Mouse (Mus musculus): Measurements from ENCODE around the gene 3830406C13Rik. TPM values are rescaled to one million over a fixed set of nuclear protein-coding genes. Genes with fewer than 3 reads are reported as not detected.
"Not testable (repeated sequence)": the region's sequence is repeated elsewhere in the genome, so short reads cannot be mapped to it uniquely, and the experiment has no call there.

Gene 3830406C13Rik
- 28.5 and 31.9 TPM in 2 replicates for polyA plus RNA-seq (2015; fragmentation: Nextera tagmentation; extraction: Ambion mirVana)

DNA sequence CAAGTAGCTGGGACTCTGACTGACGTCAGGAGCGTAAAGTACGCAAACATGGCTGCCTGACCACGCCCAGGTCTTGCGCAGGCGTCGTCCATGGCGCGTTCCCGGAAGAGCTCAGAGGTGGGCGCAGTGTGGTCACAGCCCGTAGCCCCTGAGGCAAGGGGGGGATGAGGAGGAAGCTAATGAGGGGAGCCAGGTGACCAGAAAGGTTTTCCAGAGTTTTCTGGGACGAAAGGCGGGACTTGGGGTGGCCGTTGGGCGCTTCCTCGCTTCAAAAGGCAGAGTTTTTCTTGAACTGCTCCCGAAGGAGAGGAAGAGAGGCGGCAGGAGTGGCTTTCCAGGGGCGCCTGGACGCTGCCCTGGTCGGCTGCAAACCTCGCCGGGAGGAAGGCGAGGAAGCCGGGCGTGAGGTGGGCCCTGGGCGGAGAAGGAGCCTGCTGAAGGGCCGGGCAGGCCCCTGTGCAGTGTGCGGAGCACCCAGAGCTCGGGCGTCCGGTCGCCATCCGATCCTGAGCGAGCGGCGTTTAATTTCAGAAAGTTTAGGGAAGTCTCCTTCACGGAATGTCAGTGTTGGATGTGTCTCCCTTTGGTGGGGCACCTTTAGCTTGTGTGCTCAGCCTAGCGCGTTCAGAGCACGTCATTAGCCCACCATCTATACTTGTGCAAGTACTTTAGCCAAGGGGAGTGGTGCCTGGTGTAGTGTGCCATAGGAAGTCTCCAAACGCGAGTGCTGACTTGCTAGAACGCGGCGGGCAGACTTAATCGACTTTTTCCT, at the start of gene 3830406C13Rik:
3830406C13Rik (plus strand) TSS at position 33 of the 772 bp plus-strand sequence.
- H3K9me3 ChIP-seq: no peaks in the 10 kb centered on the region
- 1% methylated on average over 48 of the region's 48 CpGs for WGBS
- peak within 1 kb of the TSS; percentile 78 for H3K4me2 ChIP-seq (replicated peaks)
- H3K36me3 ChIP-seq: 0 out of 2 replicates have a peak, but pooled peaks cover 3% of the 10 kb centered on the region
- H3K27me3 ChIP-seq: no peaks in the 10 kb centered on the region
- H3K4me1 ChIP-seq (replicated peaks): 0 out of 2 replicates have a peak, but pooled peaks cover 4% of the 10 kb centered on the region
- peak within 1 kb of the TSS; percentile 84 for H3K9ac ChIP-seq (replicated peaks)
- peak within 1 kb of the TSS; percentile 81 for H3K4me3 ChIP-seq (replicated peaks)
- ATAC-seq: peak; percentile 99
- peak within 1 kb of the TSS; percentile 80 for H3K27ac ChIP-seq

DNA sequence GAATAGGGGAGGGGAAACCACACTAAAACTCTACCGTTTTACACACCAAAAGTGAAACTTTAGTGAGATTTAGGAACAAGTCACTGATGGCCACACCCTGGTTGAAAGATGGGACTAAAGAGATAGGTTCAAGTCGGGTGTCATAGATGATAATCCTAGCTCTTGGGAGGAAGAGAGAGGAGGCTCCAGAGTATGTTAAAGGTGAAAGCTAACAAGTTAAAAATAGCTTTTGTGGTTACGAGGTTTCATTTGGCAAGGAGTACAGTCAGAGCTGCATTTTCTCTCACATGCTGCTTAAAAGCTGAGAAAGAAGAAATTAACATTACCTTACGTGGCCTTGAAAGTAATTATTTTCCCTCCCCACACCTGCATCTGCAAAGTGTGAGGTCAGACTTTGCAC, 40.2 kb upstream of the 3830406C13Rik start:
- Histone ChIP-seq H3K9me3 (no peaks in the 10 kb centered on the region), H3K4me2 (replicated peaks) (no peak overlapping the region), H3K36me3 (peaks cover 9% of the 10 kb centered on the region), H3K4me1 (replicated peaks) (no peaks in the 10 kb centered on the region), H3K4me3 (replicated peaks) (no peak overlapping the region), H3K27ac (no peak overlapping the region), H3K27me3 (no peaks in the 10 kb centered on the region), H3K9ac (replicated peaks) (no peak overlapping the region)
- no peak for ATAC-seq
- 83% methylated on average over 4 of the region's 4 CpGs for WGBS

DNA sequence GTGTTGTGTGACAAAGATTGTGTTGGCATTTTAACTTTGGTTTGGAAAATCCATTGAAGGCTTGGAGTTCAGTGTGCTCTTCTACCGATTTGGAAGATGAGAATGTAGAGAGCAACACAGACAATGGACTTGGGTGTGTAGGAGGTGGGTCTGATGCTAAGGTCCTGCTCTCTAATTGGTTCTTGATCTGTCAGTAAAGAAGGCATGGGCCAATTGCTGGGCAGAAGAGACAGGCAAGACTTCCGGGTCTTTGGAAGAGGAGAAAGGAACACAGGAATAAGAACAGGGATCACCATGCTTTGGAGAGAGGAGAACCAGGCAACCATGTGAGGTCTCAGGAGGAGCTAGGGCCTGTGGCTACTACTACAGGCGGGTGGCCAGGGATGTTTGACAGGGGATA, 7.9 kb upstream of the 3830406C13Rik start:
- WGBS: 62% methylated on average over 3 of the region's 3 CpGs
- no peaks in the 10 kb centered on the region for H3K4me1 ChIP-seq (replicated peaks)
- no peak overlapping the region for H3K9ac ChIP-seq (replicated peaks)
- no peak overlapping the region for H3K4me3 ChIP-seq (replicated peaks)
- H3K4me2 ChIP-seq (replicated peaks): no peak overlapping the region
- no peak for ATAC-seq
- H3K9me3 ChIP-seq: no peaks in the 10 kb centered on the region
- H3K27ac ChIP-seq: no peak overlapping the region
- no peaks in the 10 kb centered on the region for H3K27me3 ChIP-seq
- H3K36me3 ChIP-seq: no peaks in the 10 kb centered on the region

- WGBS: 78% methylated on average over 6 of the region's 6 CpGs
- Histone ChIP-seq H3K9me3 (no peaks in the 10 kb centered on the region), H3K9ac (replicated peaks) (peak within 1 kb of the TSS; percentile 84), H3K4me1 (replicated peaks) (0 out of 2 replicates have a peak, but pooled peaks cover 4% of the 10 kb centered on the region), H3K36me3 (no peaks in the 10 kb centered on the region), H3K4me3 (replicated peaks) (peak within 1 kb of the TSS; percentile 81), H3K27me3 (no peaks in the 10 kb centered on the region), H3K27ac (peak within 1 kb of the TSS; percentile 80), H3K4me2 (replicated peaks) (peak within 1 kb of the TSS; percentile 78)
- peak; percentile 69 for ATAC-seq
Measured at GRCm38 (mm10) chr14:12283641-12284040, 332 bp upstream of the 3830406C13Rik start, which contains the start of gene Gm49355. Gene Gm49355, plus strand, starts transcription at chr14:12283976.

DNA sequence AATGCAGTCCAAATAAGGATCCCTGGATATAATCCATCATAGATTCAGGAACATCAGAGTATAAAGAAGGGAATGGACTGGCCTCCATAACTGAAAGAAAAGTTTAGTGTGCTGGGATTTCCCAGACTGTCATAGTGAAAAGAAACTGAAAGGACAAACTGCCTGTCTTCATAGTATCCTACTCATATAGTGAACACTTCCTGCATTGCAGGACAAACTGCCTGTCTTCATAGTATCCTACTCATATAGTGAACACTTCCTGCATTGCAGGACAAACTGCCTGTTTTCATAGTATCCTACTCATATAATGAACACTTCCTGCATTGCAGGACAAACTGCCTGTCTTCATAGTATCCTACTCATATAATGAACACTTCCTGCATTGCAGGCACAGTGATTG, 5.8 kb downstream of the 3830406C13Rik start:
- ATAC-seq: not testable (repeated sequence)

GRCm38 (mm10) chr14:12296391-12296790, 12.4 kb downstream of the 3830406C13Rik start:
- Histone ChIP-seq H3K4me2 (replicated peaks) (no peak overlapping the region), H3K9me3 (no peaks in the 10 kb centered on the region), H3K27me3 (no peaks in the 10 kb centered on the region), H3K9ac (replicated peaks) (no peak overlapping the region), H3K4me3 (replicated peaks) (no peak overlapping the region), H3K27ac (no peak overlapping the region), H3K36me3 (no peaks in the 10 kb centered on the region), H3K4me1 (replicated peaks) (no peaks in the 10 kb centered on the region)
- 90% methylated on average over 7 of the region's 7 CpGs for WGBS
- no peak for ATAC-seq

More for the DNA sequence above, 5.8 kb downstream of the 3830406C13Rik start:
- not testable (repeated sequence) for H3K27me3 ChIP-seq; H3K36me3 ChIP-seq; H3K4me3 ChIP-seq (replicated peaks); H3K4me1 ChIP-seq (replicated peaks); H3K27ac ChIP-seq; H3K9ac ChIP-seq (replicated peaks); H3K9me3 ChIP-seq; H3K4me2 ChIP-seq (replicated peaks)

GRCm38 (mm10) chr14:12299171-12299570, 15.2 kb downstream of the 3830406C13Rik start:
- H3K4me2 ChIP-seq (replicated peaks): no peak overlapping the region
- H3K27ac ChIP-seq: no peak overlapping the region
- H3K27me3 ChIP-seq: no peaks in the 10 kb centered on the region
- no peak for ATAC-seq
- H3K4me1 ChIP-seq (replicated peaks): no peaks in the 10 kb centered on the region
- no peaks in the 10 kb centered on the region for H3K36me3 ChIP-seq
- no peak overlapping the region for H3K9ac ChIP-seq (replicated peaks)
- no peak overlapping the region for H3K4me3 ChIP-seq (replicated peaks)
- H3K9me3 ChIP-seq: no peaks in the 10 kb centered on the region

GRCm38 (mm10) chr14:12299654-12300053, 15.7 kb downstream of the 3830406C13Rik start:
- peak; percentile 30; the same call in 1 of the 2 replicates for ATAC-seq
- WGBS: 30% methylated on average over 6 of the region's 6 CpGs
- no peaks in the 10 kb centered on the region for H3K4me1 ChIP-seq (replicated peaks)
- H3K4me3 ChIP-seq (replicated peaks): no peak overlapping the region
- H3K9ac ChIP-seq (replicated peaks): no peak overlapping the region
- no peaks in the 10 kb centered on the region for H3K36me3 ChIP-seq
- no peaks in the 10 kb centered on the region for H3K9me3 ChIP-seq
- H3K27ac ChIP-seq: no peak overlapping the region
- no peak overlapping the region for H3K4me2 ChIP-seq (replicated peaks)
- no peaks in the 10 kb centered on the region for H3K27me3 ChIP-seq

DNA sequence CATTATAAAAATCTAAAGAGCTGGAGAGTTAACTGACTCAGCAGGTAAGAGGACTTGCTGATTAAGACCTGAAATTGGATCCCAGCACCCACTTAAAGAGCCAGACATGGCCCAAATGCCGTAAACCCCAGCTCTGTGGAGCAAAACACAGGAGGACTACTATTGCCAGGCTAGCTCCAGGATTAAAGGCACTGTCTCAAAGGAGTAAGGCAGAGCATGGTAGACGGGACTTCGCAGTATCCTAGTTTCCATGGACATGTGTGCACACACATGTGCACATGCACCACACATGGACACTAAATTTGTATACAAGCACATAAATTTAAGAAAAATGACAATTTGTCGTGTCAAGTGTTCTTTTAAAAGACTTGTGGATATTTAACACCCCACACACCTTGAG, 16.3 kb downstream of the 3830406C13Rik start:
- 72% methylated on average over 4 of the region's 4 CpGs for WGBS
- Histone ChIP-seq H3K4me1 (replicated peaks) (no peaks in the 10 kb centered on the region), H3K27ac (no peak overlapping the region), H3K9ac (replicated peaks) (no peak overlapping the region), H3K9me3 (no peaks in the 10 kb centered on the region), H3K4me3 (replicated peaks) (no peak overlapping the region), H3K36me3 (no peaks in the 10 kb centered on the region), H3K27me3 (no peaks in the 10 kb centered on the region), H3K4me2 (replicated peaks) (no peak overlapping the region)
- ATAC-seq: no peak

DNA sequence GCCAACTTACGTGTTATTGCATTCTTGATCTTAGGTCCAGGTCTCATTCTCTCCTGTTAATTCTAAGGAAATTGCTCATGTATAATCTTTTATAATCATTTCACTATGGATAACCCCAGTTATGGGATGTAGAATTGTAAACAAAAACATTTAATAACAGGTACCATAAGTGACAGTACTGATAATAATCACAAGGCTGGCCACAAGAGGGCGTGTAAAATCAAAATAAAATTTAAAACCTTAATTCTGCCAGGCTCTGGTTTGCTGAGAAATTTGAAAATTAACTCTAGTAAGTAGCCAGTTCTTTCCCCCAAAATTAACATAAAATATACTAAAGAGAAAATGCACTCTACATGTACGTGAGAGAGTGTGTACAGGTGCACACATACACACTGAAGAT, 16.7 kb downstream of the 3830406C13Rik start:
- Histone ChIP-seq H3K36me3 (no peaks in the 10 kb centered on the region), H3K4me1 (replicated peaks) (no peaks in the 10 kb centered on the region), H3K9ac (replicated peaks) (no peak overlapping the region), H3K4me3 (replicated peaks) (no peak overlapping the region), H3K27me3 (no peaks in the 10 kb centered on the region), H3K9me3 (no peaks in the 10 kb centered on the region), H3K27ac (no peak overlapping the region), H3K4me2 (replicated peaks) (no peak overlapping the region)
- WGBS: 66% methylated on average over 3 of the region's 3 CpGs
- no peak for ATAC-seq

- Histone ChIP-seq H3K4me2 (replicated peaks) (no peak overlapping the region), H3K27ac (no peak overlapping the region), H3K9ac (replicated peaks) (no peak overlapping the region), H3K4me3 (replicated peaks) (no peak overlapping the region), H3K4me1 (replicated peaks) (no peaks in the 10 kb centered on the region), H3K9me3 (no peaks in the 10 kb centered on the region), H3K27me3 (no peaks in the 10 kb centered on the region; the same call in 1 of the 2 replicates), H3K36me3 (no peaks in the 10 kb centered on the region)
- 52% methylated on average over 2 of the region's 2 CpGs for WGBS
- no peak for ATAC-seq
Measured at GRCm38 (mm10) chr14:12303106-12303505, 19.1 kb downstream of the 3830406C13Rik start.

DNA sequence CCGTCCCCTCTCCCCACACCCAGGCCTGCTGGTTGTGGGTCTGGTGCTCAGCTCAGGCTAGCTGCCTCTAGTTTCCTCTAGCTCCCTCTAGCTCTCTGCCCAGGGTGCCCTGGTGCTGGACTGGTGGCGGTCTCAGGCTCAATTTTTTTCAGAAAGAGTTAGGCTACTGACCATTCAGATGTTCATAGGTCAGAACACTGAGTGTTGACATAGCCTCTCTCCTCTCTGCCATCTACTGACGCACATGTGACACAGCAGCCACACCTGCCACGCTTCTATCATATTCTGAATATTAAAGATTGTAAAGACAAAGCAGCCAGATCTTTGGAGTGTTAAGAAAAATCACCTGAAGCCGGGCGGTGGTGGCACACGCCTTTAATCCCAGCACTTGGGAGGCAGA, 49.6 kb downstream of the 3830406C13Rik start:
- ATAC-seq: no peak
- H3K4me2 ChIP-seq (replicated peaks): no peak overlapping the region
- no peaks in the 10 kb centered on the region for H3K9me3 ChIP-seq
- H3K9ac ChIP-seq (replicated peaks): no peak overlapping the region
- peaks cover 82% of the 10 kb centered on the region for H3K27me3 ChIP-seq
- no peak overlapping the region for H3K4me3 ChIP-seq (replicated peaks)
- no peaks in the 10 kb centered on the region for H3K36me3 ChIP-seq
- no peak overlapping the region for H3K27ac ChIP-seq
- WGBS: 81% methylated on average over 7 of the region's 7 CpGs
- peaks cover 6% of the 10 kb centered on the region for H3K4me1 ChIP-seq (replicated peaks)
